Mouse (Mus musculus) kidney, adult 8-10 months (tissue): ENCODE measurements around the gene Gm20909.
"Not testable (repeated sequence)": the region's sequence is repeated elsewhere in the genome, so short reads cannot be mapped to it uniquely, and the experiment has no call there.

Experiments used
- DNase-seq, 2 experiments: peaks; one replicate each; pipeline ENCODE4 v3.0.0; 2022

Gm20909 gene

DNA sequence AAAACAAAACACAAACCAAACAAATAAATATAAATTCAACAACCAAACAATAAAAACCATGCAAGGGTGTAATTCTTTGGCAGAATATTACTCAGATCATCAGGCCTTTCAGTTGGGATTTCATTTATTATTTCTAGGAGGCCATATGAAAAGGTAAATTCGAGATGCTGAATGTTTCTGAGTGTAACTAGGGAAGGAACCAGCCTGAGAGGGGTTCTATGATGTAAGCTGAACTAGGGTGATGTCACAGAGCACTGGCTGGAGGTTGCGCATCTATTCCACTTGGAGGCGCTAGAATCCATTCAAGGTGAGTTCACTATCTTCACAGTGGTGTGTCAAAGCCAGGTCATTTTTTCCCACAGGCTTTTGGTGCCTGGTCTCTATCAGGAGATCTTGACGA is at the start of gene Gm20909:
TSS of gene Gm20909 (plus strand) at position 301 of the 400 bp plus-strand sequence.
- not testable (repeated sequence) for DNase-seq
